Mouse (Mus musculus) G1E (cell line): Measurements from ENCODE around the gene Nek6.

Experiments used
- CTCF ChIP-seq: IDR thresholded peaks from 2 replicates; pipeline ENCODE4 v1.5.1; 2012; ENCODE audit warnings: low read depth, low read length, inconsistent platforms, mixed read lengths
- POLR2AphosphoS5 ChIP-seq: IDR thresholded peaks from 2 replicates; pipeline ENCODE4 v1.6.1; 2012; ENCODE audit warnings: low read depth, low read length, inconsistent platforms; ENCODE audit not compliant: insufficient replicate concordance
- TAL1 ChIP-seq: conservative IDR thresholded peaks from 2 replicates; pipeline ENCODE4 v1.6.1; 2012; ENCODE audit warnings: low read depth, low read length, inconsistent platforms, mixed read lengths

- TF ChIP-seq CTCF: no peak
- TF ChIP-seq TAL1: no peak
- TF ChIP-seq POLR2AphosphoS5: no peak
These were observed 30.1 kb downstream of the Nek6 start for GRCm38 (mm10) chr2:38541570-38541969.
